Mouse (Mus musculus) stomach, embryonic 15.5 days (tissue): Measurements from ENCODE around the gene Smim17. TPM values are rescaled to one million over a fixed set of nuclear protein-coding genes. Genes with fewer than 3 reads are reported as not detected.
"Not testable (repeated sequence)": the region's sequence is repeated elsewhere in the genome, so short reads cannot be mapped to it uniquely, and the experiment has no call there.

ENCODE experiments used
- ATAC-seq: fragments of 200-750 bp; cut with Nextera tagmentation; 2 replicates; pipeline ENCODE4 v1.8.0; 2017; ENCODE audit warnings: low read depth, moderate number of reproducible peaks, moderate TSS enrichment; ENCODE audit not compliant: insufficient read depth, low FRiP score
- H3K27ac ChIP-seq: fragments of 300-500 bp; sonication (generic); 2 replicates; pipeline ENCODE4 v1.5.1; 2015; ENCODE audit warnings: mild to moderate bottlenecking, inconsistent platforms
- H3K27me3 ChIP-seq: fragments of 300-500 bp; sonication (generic); replicated peaks from 2 replicates; pipeline ENCODE4 v1.6.1; 2015; ENCODE audit warnings: inconsistent platforms
- H3K36me3 ChIP-seq: fragments of 300-500 bp; sonication (generic); 2 replicates; pipeline ENCODE4 v1.6.1; 2015; ENCODE audit warnings: inconsistent platforms
- H3K4me1 ChIP-seq: fragments of 300-500 bp; sonication (generic); 2 replicates; pipeline ENCODE4 v1.6.1; 2015; ENCODE audit warnings: inconsistent platforms
- H3K4me2 ChIP-seq: fragments of 300-500 bp; sonication (generic); 2 replicates; pipeline ENCODE4 v1.6.1; 2015; ENCODE audit warnings: mild to moderate bottlenecking, inconsistent platforms
- H3K4me3 ChIP-seq: fragments of 300-500 bp; sonication (generic); replicated peaks from 2 replicates; pipeline ENCODE4 v1.5.1; 2015; ENCODE audit warnings: inconsistent platforms
- H3K9ac ChIP-seq: fragments of 300-500 bp; sonication (generic); 2 replicates; pipeline ENCODE4 v1.6.1; 2015; ENCODE audit warnings: inconsistent platforms
- H3K9me3 ChIP-seq: fragments of 300-500 bp; sonication (generic); 2 replicates; pipeline ENCODE4 v1.6.1; 2016; ENCODE audit warnings: inconsistent platforms
- WGBS: fragments of 180-500 bp; shearing (Covaris S2); methylation state at CpG from one replicate; pipeline ENCODE4 v1.1.7; 2015; 5-methylcytosine and 5-hydroxymethylcytosine counted together
- polyA plus RNA-seq: library from polyadenylated mRNA; unstranded; fragments of >200 nt; fragmentation: Nextera tagmentation; extraction: Ambion mirVana; gene quantifications from 2 replicates; pipeline ENCODE4 v1.2.1, GENCODE M21; 2015

Gene Smim17
- polyA plus RNA-seq, 1 experiment from 2014 or later: 0.26 TPM

DNA sequence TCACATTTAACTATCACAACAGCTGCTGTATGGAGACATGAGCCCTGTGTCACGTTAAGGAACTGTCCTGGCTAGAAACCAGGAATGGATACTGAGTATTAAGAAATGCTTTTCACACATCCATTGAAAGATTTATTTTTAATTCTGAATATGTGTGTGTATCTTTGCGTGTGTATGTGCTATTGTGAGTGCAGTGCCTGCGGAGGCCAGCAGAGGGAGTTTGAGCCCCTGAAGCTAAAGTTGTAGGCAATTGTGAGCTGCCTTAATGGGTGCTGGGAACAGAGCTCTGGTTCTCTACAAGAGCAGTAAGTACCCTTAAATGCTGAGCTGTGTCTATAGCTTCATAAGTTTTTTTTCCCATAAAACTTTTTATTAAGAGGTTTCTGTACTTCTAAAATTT lies 30.9 kb downstream of the Smim17 start:
- no peaks in the 10 kb centered on the region for H3K27me3 ChIP-seq
- no peaks in the 10 kb centered on the region for H3K36me3 ChIP-seq
- ATAC-seq: no peak

DNA sequence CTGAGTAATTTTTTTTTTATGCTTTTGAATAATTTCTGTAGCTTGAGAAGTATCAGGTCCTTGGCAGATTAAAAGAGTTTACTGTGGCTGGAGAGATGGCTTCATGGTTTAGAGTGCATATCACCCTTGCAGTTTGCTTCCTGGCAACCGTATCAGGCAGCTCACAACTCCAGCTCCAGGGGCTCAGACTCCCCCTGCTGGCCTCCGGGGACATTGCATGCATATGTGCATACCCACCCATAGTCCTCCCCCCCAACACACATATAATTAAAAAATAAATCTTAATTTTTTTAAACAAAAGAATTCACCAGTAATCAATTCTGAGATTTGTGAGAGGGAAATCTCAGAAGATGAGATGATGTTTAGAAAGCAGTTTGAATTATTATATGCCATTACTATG lies 31.8 kb downstream of the Smim17 start:
- H3K27ac ChIP-seq: no peak overlapping the region
- no peak overlapping the region for H3K4me2 ChIP-seq
- ATAC-seq: no peak
- H3K9me3 ChIP-seq: no peaks in the 10 kb centered on the region
- H3K27me3 ChIP-seq: no peaks in the 10 kb centered on the region
- no peaks in the 10 kb centered on the region for H3K36me3 ChIP-seq
- H3K9ac ChIP-seq: no peak overlapping the region
- no peaks in the 10 kb centered on the region for H3K4me1 ChIP-seq
- H3K4me3 ChIP-seq: no peak overlapping the region
- WGBS: 39% methylated on average over 2 of the region's 2 CpGs

More for the DNA sequence above, 30.9 kb downstream of the Smim17 start:
- Histone ChIP-seq H3K9ac (no peak overlapping the region), H3K9me3 (no peaks in the 10 kb centered on the region), H3K4me1 (no peaks in the 10 kb centered on the region), H3K27ac (no peak overlapping the region), H3K4me3 (no peak overlapping the region), H3K4me2 (no peak overlapping the region)
- WGBS: 84% methylated on average over 3 of the region's 3 CpGs

DNA sequence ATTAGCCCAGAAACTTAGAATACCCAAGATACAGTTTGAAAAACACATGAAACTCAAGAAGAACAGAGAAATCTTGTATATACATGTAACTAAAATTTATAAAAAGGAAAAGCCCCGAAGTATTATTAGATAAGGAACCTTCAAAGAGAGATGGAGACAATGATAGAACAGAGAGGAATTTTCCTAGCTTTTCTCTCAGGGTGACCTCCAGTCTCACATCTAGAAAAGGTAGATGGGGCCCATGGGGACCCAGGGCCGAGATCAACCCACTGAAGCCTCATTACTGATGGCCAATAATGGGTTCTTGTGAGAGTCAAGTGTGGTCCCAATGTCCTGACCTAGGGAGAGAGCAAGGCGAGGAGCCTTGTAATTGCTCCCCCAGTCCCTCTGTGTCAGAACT lies 39.9 kb downstream of the Smim17 start, which contains the start of gene Olfr1344:
Gene Olfr1344, plus strand, starts transcription at position 301 of the 400 bp plus-strand sequence.
- no peaks in the 10 kb centered on the region for H3K27me3 ChIP-seq
- ATAC-seq: no peak
- no peak within 1 kb of the TSS for H3K27ac ChIP-seq
- no peak within 1 kb of the TSS for H3K4me2 ChIP-seq
- WGBS: 75% methylated on average over 3 of the region's 3 CpGs
- no peaks in the 10 kb centered on the region for H3K4me1 ChIP-seq
- no peaks in the 10 kb centered on the region for H3K9me3 ChIP-seq
- no peak within 1 kb of the TSS for H3K9ac ChIP-seq
- H3K4me3 ChIP-seq: no peak within 1 kb of the TSS
- no peaks in the 10 kb centered on the region for H3K36me3 ChIP-seq

DNA sequence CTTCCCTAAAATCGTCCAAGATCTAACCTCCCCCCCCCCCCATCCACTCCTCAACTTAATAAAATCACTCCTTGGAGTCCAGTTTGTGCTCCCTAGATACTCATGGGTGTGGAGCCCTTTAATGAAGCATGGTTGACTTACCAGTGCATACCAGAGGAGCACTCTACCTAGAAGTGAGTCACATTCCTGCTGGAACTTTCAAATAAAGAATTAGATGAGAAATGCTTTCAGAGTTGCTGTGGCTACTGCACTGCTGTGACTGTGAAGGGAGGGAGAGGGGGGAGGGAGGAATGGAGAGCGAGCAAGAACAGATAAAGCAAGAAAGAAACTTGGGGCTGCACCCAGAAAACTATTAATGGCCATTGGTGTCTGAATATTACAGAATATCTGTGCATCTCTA lies 42.7 kb downstream of the Smim17 start:
- H3K36me3 ChIP-seq: no peaks in the 10 kb centered on the region
- WGBS: 52% methylated on average over 2 of the region's 2 CpGs
- H3K9ac ChIP-seq: no peak overlapping the region
- H3K27ac ChIP-seq: no peak overlapping the region
- H3K4me2 ChIP-seq: no peak overlapping the region
- no peak for ATAC-seq
- no peak overlapping the region for H3K4me3 ChIP-seq
- no peaks in the 10 kb centered on the region for H3K9me3 ChIP-seq
- H3K27me3 ChIP-seq: no peaks in the 10 kb centered on the region
- no peaks in the 10 kb centered on the region for H3K4me1 ChIP-seq

DNA sequence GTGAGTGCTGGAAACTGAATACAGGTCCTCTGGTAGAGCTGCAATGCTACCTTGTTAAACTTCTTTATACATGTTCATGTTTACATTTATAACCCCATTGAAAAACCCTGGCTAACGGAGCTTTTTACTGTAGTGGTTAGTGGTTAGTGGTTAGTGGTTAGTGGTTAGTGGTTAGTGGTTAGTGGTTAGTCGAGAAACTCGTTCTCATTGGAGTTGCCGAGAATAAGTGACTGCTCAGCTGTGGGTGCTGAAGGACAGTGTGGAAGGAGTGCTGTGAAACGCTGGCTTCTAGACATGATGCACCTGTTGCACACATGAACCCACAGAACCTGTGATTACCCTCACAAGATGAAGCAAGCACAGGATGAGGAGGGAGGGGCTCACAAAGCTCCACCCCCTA lies 49.3 kb downstream of the Smim17 start:
- no peak for ATAC-seq
- no peaks in the 10 kb centered on the region for H3K36me3 ChIP-seq
- H3K27ac ChIP-seq: no peak overlapping the region
- H3K4me1 ChIP-seq: no peaks in the 10 kb centered on the region
- H3K4me2 ChIP-seq: no peak overlapping the region
- H3K27me3 ChIP-seq: no peaks in the 10 kb centered on the region
- 75% methylated on average over 5 of the region's 5 CpGs for WGBS
- H3K9me3 ChIP-seq: no peaks in the 10 kb centered on the region
- no peak overlapping the region for H3K9ac ChIP-seq
- H3K4me3 ChIP-seq: no peak overlapping the region

DNA sequence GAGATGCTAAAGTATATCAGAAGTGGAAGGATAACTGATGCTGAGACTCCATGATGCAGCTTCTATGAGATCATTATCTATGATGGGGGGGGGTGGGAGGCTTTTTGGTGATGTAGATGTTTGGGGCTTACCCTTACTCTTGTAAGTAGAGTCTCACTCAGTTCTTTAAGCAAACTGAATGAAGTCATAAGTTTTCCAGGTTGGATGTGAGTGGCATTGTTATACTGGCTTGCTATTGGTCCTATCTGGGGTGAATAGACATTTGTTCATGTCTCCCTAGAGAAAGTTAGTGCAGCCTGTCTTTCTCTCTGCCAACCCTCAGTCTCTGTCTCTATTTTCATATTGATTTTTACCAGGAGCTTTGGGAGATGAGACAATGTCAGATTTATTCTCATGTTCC lies 57.4 kb downstream of the Smim17 start, which contains the start of gene Olfr1336:
Gene Olfr1336, plus strand, starts transcription at position 301 of the 400 bp plus-strand sequence.
- H3K9ac ChIP-seq: no peak within 1 kb of the TSS
- no peak for ATAC-seq
- no peak within 1 kb of the TSS for H3K27ac ChIP-seq
- H3K4me2 ChIP-seq: no peak within 1 kb of the TSS
- no peaks in the 10 kb centered on the region for H3K9me3 ChIP-seq
- H3K36me3 ChIP-seq: no peaks in the 10 kb centered on the region
- H3K4me1 ChIP-seq: no peaks in the 10 kb centered on the region
- no peak within 1 kb of the TSS for H3K4me3 ChIP-seq
- H3K27me3 ChIP-seq: no peaks in the 10 kb centered on the region

DNA sequence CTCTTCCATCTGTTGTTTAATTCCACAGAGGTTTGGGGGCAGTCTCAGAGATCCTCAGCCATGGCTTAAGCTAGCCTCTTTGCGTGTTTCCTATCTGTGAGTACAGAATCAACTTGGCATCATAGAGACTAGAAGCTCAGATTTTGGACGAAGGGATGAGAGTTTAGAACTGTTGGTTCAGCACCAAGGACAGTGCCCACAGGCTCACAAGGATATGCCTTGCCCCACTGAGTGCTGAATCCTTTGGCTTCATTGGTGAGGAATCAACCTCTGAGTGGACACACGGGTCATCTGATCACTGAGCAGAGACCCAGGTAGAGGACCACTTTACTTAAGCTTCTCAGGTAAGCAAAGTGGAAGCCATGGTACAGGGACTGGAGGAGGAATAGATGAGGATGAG lies 57.9 kb downstream of the Smim17 start:
- H3K9ac ChIP-seq: no peak overlapping the region
- H3K9me3 ChIP-seq: no peaks in the 10 kb centered on the region
- H3K27me3 ChIP-seq: no peaks in the 10 kb centered on the region
- H3K4me2 ChIP-seq: no peak overlapping the region
- no peak overlapping the region for H3K27ac ChIP-seq
- 46% methylated on average over 3 of the region's 3 CpGs for WGBS
- no peaks in the 10 kb centered on the region for H3K36me3 ChIP-seq
- no peak for ATAC-seq
- H3K4me1 ChIP-seq: no peaks in the 10 kb centered on the region
- no peak overlapping the region for H3K4me3 ChIP-seq

DNA sequence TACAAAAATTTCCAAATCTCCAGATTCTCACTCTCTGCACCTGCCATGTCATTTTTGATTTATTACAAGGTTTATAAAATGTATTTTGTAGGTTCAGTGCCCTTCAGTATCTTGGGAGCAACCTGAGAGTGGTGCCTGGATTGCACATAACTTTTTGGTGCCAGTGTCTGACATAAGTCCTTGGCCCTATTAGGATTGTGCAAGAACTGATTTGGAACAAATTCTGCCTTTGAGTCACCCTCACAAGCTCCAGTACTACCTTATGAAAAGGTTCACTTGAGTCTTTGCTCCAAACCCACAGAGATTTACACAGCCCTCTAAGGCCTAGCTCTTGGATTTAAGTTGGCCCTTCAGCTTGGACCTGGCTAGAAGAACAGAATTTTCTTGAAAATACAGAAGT lies 68.4 kb downstream of the Smim17 start, which contains the start of gene Olfr1346:
Gene Olfr1346, plus strand, starts transcription at position 151 of the 400 bp plus-strand sequence.
- Histone ChIP-seq H3K36me3 (no peaks in the 10 kb centered on the region), H3K9ac (no peak within 1 kb of the TSS), H3K4me3 (no peak within 1 kb of the TSS), H3K27me3 (no peaks in the 10 kb centered on the region), H3K9me3 (no peaks in the 10 kb centered on the region), H3K27ac (no peak within 1 kb of the TSS), H3K4me2 (no peak within 1 kb of the TSS), H3K4me1 (no peaks in the 10 kb centered on the region)
- no peak for ATAC-seq

DNA sequence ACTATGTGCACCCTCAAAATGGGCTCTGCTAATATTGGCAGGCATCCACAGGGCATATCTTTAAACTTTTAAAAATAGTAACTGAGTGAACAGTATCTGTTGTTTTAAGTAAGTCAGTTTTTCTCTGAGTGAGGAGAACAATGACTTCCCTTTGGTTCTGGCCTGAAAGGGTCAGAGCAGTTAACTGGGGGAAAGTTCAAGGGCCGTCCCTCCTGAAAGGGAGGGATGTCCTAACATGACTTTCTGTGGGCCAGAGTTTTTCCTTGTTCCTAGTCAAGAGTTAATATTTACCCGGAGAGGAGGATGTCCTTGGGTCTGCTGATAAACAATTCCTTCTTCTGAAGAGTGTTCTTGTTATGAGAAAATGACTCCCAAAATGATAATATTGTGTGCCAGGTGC lies 79.1 kb downstream of the Smim17 start:
- not testable (repeated sequence) for H3K9me3 ChIP-seq, H3K27me3 ChIP-seq, ATAC-seq, H3K4me3 ChIP-seq, H3K9ac ChIP-seq, H3K27ac ChIP-seq, H3K4me1 ChIP-seq, H3K4me2 ChIP-seq, H3K36me3 ChIP-seq
- 43% methylated on average over 2 of the region's 2 CpGs for WGBS

Other genes starting within 250 kb of the Smim17 start
- gene Zfp787, start 242.7 kb upstream of the Smim17 start, polyA plus RNA-seq: 26.0 and 28.1 TPM in 2 replicates
- 46.8 and 49.6 TPM in 2 replicates for gene Zfp444, start 226.5 kb upstream of the Smim17 start, polyA plus RNA-seq
- not detected in 2 replicates for gene Galp, start 201.6 kb upstream of the Smim17 start, polyA plus RNA-seq
- gene Zscan5b, start 176.4 kb upstream of the Smim17 start, polyA plus RNA-seq: not detected in 2 replicates
- gene Epp13, start 146.0 kb upstream of the Smim17 start, polyA plus RNA-seq: not detected in 2 replicates
- 8.1 and 9.3 TPM in 2 replicates for gene Zfp667, start 112.1 kb upstream of the Smim17 start, polyA plus RNA-seq
- 4.5 and 4.8 TPM in 2 replicates for gene Zfp583, start 67.4 kb upstream of the Smim17 start, polyA plus RNA-seq
- gene Gm3854, start 55.0 kb upstream of the Smim17 start, polyA plus RNA-seq: 1.6 and 2.7 TPM in 2 replicates
- gene Zfp78, start 35.4 kb upstream of the Smim17 start, polyA plus RNA-seq: 1.6 and 1.9 TPM in 2 replicates
- 6.9 and 7.6 TPM in 2 replicates for gene Zfp28, start 15.4 kb upstream of the Smim17 start, polyA plus RNA-seq
- gene Gm20715, start 11.6 kb downstream of the Smim17 start, polyA plus RNA-seq: not detected in 2 replicates
- not detected in 2 replicates for gene Olfr1344, start 40.0 kb downstream of the Smim17 start, polyA plus RNA-seq
- not detected in 2 replicates for gene Olfr1336, start 57.5 kb downstream of the Smim17 start, polyA plus RNA-seq
- not detected in 2 replicates for gene Olfr1346, start 68.4 kb downstream of the Smim17 start, polyA plus RNA-seq
- not detected in 2 replicates for gene Olfr5, start 88.2 kb downstream of the Smim17 start, polyA plus RNA-seq
- gene Olfr1347, start 101.0 kb downstream of the Smim17 start, polyA plus RNA-seq: not detected in 2 replicates
- not detected in 2 replicates for gene Olfr1348, start 110.0 kb downstream of the Smim17 start, polyA plus RNA-seq
- not detected in 2 replicates for gene Olfr1349, start 124.2 kb downstream of the Smim17 start, polyA plus RNA-seq
- gene Olfr1350, start 166.1 kb downstream of the Smim17 start, polyA plus RNA-seq: not detected in 2 replicates